Mouse (Mus musculus): ENCODE measurements at regions not wholly inside any gene's neighbourhood (a gene's known extent, or its start where the extent isn't known, plus 50 kb on each side); places are given as distances from the start of the nearest gene placed in this dataset.

DNA sequence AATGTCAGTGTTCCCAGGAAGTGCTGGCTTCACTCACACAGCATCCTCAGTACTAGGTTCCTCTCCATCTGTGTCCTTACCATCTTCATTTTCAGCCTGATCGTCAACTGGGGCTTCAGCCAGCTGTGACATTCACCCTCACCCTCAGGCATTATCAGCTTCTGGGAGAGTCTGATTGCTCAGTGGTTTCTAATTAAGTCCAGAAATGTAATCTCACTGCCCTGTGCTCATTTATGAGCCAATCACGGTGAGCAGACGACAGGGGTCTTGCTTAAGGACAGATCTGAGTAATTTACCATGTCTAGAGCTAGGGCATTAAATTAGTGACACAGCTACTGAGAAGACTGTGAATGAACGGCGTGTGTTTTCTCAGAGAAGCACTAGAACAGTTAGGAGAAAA lies 260.8 kb downstream of the Tle4 start:
- TF ChIP-seq CTCF (IDR thresholded peaks at IDR 0.05; ENCODE audit: low read depth) (no peak), EP300 (IDR thresholded peaks at IDR 0.05; ENCODE audit: low read depth) (no peak)
